Mouse (Mus musculus) common myeloid progenitor, adult 5-6 weeks (primary cell): ENCODE data around the gene Gorasp1. TPM values are rescaled to one million over a fixed set of nuclear protein-coding genes. Genes with fewer than 3 reads are reported as not detected.

Experiments
- ATAC-seq: replicated peaks from 2 replicates; pipeline ENCODE4 v1.8.0; 2016; ENCODE audit warnings: low read depth, mild to moderate bottlenecking, moderate TSS enrichment, inconsistent platforms; ENCODE audit not compliant: poor library complexity, severe bottlenecking
- total RNA-seq: library from RNA; stranded (forward); fragments of 200-1000, 187-1606 nt; gene quantifications from 2 replicates; pipeline ENCODE4 v1.2.3, GENCODE M21; 2017

Gene Gorasp1
- total RNA-seq = 6.3 and 11.6 TPM in 2 replicates

GRCm38 (mm10) chr9:119937005-119937773 lies at the start of gene Gorasp1, which contains the start of gene Ttc21a:
Gene Gorasp1 (minus strand): TSS chr9:119937565.
Gene Ttc21a (plus strand): TSS chr9:119937606.
- ATAC-seq = peak; percentile 87

- no peak for ATAC-seq
Measured at GRCm38 (mm10) chr9:119985881-119986574, 48.7 kb upstream of the Gorasp1 start.

- no peak for ATAC-seq
Measured at GRCm38 (mm10) chr9:119984536-119985011, 47.2 kb upstream of the Gorasp1 start, which contains the start of gene Csrnp1. Gene Csrnp1 (minus strand): TSS chr9:119984658.

DNA sequence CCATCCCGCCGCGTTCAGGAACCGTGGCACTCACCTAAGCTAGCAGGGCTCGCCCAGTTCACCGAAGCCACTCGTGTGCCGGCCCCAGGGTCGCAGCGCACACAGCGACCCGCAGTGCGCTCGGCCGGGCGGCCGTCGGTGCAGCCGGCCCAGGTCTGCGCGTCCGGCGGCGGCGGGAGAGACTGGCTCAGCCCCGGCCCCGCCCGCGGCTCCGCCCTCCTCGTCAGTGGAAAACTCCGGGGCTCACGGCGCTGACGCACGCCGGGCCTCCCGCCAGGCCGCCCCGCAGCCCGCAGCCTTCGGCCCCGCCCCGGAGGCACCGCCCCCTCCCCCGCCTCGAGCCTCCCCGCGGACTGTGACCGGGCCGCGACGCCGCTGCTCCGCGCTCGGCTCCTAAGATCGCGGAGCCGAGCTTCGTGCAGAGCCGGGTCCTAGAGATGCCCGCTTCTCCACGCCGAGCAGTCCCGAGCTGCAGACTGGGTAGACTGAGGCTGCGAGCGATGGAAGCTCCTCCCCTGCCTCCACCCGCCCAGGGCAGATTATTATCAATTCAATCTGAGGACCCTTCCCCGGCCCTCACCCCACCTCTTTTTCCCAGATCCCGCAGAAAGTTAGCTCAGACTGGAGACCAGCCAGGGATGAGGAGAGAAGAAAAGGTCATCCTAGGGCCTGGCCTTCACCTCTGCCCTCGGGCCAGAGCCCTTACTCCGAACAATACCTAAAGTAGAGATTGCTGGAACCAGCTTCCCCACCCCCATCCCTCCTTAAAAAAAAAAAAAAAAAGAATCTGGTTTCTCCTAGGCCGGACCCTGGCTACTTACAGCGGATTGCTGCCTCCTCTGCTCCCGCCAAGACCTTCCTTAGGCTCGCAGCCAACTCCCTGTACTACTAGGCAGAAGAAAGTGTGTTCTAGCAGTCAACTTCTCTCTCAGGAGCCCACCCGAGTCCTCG lies 46.5 kb upstream of the Gorasp1 start:
- ATAC-seq = peak; percentile 31

GRCm38 (mm10) chr9:119982956-119983551 lies 45.7 kb upstream of the Gorasp1 start:
- ATAC-seq = no peak

- ATAC-seq = peak; percentile 19
Measured at GRCm38 (mm10) chr9:119982241-119982811, 45.0 kb upstream of the Gorasp1 start.

DNA sequence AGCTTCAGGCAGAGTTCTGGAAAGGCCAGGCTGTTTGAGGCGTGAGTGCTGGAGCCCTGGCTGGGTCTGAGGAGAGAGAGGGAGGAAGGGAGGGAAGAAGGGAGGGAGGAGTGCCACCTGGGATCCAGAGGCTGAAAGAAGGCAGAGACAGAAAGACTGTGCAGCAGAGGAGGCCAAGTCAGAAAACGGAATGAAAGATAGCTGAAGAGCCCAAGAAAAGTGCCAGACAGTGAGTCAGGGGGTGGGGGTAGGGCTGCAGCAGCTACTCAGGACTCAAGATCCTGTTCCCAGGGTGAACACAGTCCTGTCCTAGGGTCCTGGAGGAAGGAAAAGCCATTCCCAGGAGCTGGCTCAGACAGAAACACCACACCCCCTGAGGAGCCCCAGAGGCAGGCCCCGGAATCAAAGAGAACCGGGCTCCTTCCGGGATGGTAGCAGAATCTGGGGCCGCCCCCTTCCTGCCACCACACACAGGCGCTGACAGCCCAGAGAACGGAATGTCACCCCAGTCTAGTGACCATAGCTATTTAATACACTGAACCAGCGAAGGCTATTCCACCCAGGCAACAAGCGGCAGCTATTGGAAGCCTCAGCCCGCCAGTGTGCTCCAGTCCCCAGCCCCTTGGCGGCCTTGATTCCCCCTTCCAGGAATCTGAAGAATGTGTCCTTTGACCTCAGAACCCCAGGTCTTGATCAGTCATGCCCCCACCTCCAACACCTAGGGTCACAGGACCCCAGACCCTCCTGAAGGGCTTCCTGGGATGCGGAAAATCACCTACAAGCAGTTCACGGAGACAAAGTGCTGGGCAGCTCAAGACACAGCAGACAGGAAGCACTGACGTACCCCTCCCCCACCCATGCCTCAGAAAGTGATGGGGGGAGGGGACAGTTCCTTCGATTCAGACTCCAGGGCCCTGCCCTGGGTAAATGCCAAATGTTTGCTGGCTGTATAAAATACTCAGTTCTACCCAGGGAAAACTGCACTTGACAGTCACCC lies 44.1 kb upstream of the Gorasp1 start:
- peak; percentile 51 for ATAC-seq

DNA sequence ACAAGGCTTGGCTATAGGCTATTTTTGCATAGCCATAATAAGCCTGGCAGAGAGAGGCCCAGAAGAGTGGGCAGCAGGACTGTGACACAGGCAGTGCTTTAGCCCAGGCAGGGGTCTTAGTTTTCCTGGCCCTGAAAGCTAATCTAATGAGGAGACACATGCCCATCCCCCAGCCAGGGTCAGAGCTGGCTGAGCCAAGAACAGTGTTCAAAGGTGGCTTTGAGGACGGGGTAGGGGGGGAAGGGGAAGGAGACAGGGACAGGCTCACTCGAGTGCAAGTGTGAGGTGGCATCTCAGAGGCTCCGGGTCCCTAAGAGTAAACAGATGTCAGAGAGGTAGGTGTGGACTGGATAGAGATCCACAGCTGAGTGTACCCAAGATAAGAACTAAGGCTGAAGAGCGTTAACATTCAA lies 43.4 kb upstream of the Gorasp1 start:
- no peak for ATAC-seq

DNA sequence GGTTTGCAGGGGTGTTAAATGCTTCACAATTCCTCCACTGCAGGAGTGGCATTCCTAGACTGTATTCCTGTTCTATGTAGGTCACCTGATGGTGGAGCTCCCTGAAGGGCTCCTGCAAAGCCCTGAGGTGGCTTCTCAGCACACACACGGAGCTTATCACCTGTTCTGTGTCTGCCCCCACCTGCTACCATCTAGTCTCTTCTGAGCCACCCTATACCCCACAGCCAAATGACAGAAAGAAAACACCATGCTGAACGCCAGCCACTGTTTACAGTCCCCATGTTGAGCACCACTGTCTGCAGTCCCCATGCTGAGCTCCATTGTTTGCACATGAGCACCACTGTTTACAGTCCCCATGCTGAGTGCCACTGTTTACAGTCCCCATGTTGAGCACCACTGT lies 42.4 kb upstream of the Gorasp1 start:
- no peak for ATAC-seq

DNA sequence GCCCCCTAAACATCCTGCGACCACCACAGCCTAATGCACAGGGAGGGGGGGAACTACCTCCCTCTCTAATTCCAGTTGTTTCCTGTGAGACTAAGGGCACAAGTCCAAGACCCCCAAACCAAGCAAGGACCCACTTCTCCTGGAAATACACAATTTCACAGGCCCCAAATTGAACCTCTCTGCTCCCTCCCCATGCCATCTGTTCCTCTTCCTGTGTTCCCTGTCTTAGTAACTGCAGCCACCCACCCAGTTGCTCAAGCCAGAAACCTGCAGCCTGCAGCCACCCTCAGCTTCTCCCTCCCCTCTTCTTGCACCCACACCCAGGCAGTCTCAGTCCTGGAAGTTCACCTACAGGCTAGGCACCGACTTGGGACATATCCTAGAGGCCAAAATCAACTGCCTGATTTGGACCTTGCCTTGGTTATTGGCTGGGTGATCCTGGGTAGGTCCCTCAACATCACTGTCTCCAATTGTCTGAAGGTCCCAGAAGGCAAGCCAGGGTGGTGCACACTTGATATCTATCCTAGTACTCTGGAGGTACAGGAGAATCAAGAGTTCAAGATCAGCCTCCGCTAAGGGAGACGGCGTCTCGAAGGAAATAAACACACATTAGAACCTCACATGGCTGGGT lies 41.6 kb upstream of the Gorasp1 start:
- ATAC-seq = no peak

GRCm38 (mm10) chr9:119978151-119978810 lies 40.9 kb upstream of the Gorasp1 start:
- ATAC-seq = peak; percentile 7; the same call in 1 of the 2 replicates

GRCm38 (mm10) chr9:119977557-119978060 lies 40.2 kb upstream of the Gorasp1 start:
- ATAC-seq = no peak

- peak; percentile 6; the same call in 1 of the 2 replicates for ATAC-seq
Measured at GRCm38 (mm10) chr9:119976704-119977556, 39.6 kb upstream of the Gorasp1 start.

- no peak for ATAC-seq
Measured at GRCm38 (mm10) chr9:119975286-119975685, 37.9 kb upstream of the Gorasp1 start.

- no peak for ATAC-seq
Measured at GRCm38 (mm10) chr9:119974609-119975008, 37.2 kb upstream of the Gorasp1 start.
